Comparison of ENCODE assay signal across 8 mouse cellular contexts in the genomic region with DNA sequence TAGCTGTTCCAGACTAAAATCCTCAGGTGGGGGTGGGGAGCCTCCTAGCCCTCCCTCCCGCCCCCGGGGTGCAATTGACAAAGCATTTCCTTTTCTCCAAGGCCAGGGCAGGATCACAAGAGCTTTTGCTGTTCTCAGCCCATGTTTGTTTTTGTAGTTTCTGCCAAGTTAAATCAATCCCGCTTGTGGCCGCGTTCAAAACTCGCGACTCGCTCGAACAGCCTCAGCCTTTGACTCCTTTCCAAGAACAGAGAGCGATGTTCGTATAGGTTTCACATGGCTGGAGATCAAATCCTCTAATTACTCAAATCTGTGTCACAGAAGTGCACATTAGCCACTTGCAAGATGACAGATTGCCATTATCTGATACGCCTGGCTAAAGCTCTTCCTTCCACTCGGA.
DNase-seq lines count a peak whose midpoint lies in the region; ATAC-seq lines count a peak whose summit lies in the region.

No protein-coding gene starts in this region.

- peak overlapping the region; percentile 53 for H3K4me2 ChIP-seq in heart, embryonic 12.5 days
- H3K4me2 ChIP-seq in intestine, embryonic 15.5 days (replicated peaks): peak overlapping the region; percentile 36; the same call in 1 of the 2 replicates

- intact Hi-C loops in left cerebral cortex, postnatal 36 days (cut with DNase I): no loop called here

- 0 out of 2 replicates have a peak overlapping the region, but pooled peaks have one; percentile 14 for H3K9ac ChIP-seq in heart, embryonic 12.5 days
- no peak overlapping the region for H3K9ac ChIP-seq in intestine, embryonic 15.5 days

- ATAC-seq in heart, embryonic 12.5 days (ENCODE audit: insufficient number of reproducible peaks, low FRiP score): no peak
- ATAC-seq in intestine, embryonic 15.5 days: peak; percentile 23; the same call in 1 of the 2 replicates
- no peak for ATAC-seq in CD4-positive, CD25-positive, alpha-beta regulatory T cell, adult 4 months

- peak overlapping the region; percentile 28; the same call in 1 of the 2 replicates for H3K27ac ChIP-seq in heart, embryonic 12.5 days (ENCODE audit: poor library complexity, severe bottlenecking)
- peak overlapping the region; percentile 78 for H3K27ac ChIP-seq in embryonic facial prominence, embryonic 10.5 days (replicated peaks)
- peak overlapping the region; percentile 51; the same call in 1 of the 2 replicates for H3K27ac ChIP-seq in intestine, embryonic 15.5 days

- H3K4me3 ChIP-seq in heart, embryonic 12.5 days: no peak overlapping the region
- H3K4me3 ChIP-seq in embryonic facial prominence, embryonic 10.5 days: peak overlapping the region; percentile 37
- no peak overlapping the region for H3K4me3 ChIP-seq in intestine, embryonic 15.5 days (replicated peaks)

- peaks cover 74% of the 10 kb centered on the region for H3K4me1 ChIP-seq in heart, embryonic 12.5 days (replicated peaks)
- H3K4me1 ChIP-seq in embryonic facial prominence, embryonic 10.5 days: peaks cover 90% of the 10 kb centered on the region
- peaks cover 58% of the 10 kb centered on the region for H3K4me1 ChIP-seq in intestine, embryonic 15.5 days (replicated peaks)

- no peaks in the 10 kb centered on the region for H3K36me3 ChIP-seq in heart, embryonic 12.5 days
- H3K36me3 ChIP-seq in embryonic facial prominence, embryonic 10.5 days (replicated peaks): no peaks in the 10 kb centered on the region
- no peaks in the 10 kb centered on the region for H3K36me3 ChIP-seq in intestine, embryonic 15.5 days

- no peak for DNase-seq in heart, postnatal 4 days
- peak; percentile 86 for DNase-seq in embryonic facial prominence, embryonic 10.5 days (ENCODE audit: low spot score)
- DNase-seq in lung, postnatal 36 days: peak; percentile 17
- DNase-seq in urinary bladder, postnatal 4 days (ENCODE audit: low spot score in 2 of 2): no peak
- DNase-seq in left cerebral cortex, postnatal 36 days (ENCODE audit: low spot score in 2 of 2): no peak

- WGBS in heart, embryonic 12.5 days: 11% methylated on average over 13 of the region's 13 CpGs
- WGBS in embryonic facial prominence, embryonic 10.5 days: 5% methylated on average over 13 of the region's 13 CpGs
- WGBS in intestine, embryonic 15.5 days: 4% methylated on average over 13 of the region's 13 CpGs

- H3K9me3 ChIP-seq in heart, embryonic 12.5 days (replicated peaks): no peaks in the 10 kb centered on the region
- H3K9me3 ChIP-seq in embryonic facial prominence, embryonic 10.5 days: no peaks in the 10 kb centered on the region
- H3K9me3 ChIP-seq in intestine, embryonic 15.5 days: no peaks in the 10 kb centered on the region

- no peaks in the 10 kb centered on the region for H3K27me3 ChIP-seq in heart, embryonic 12.5 days (replicated peaks)
- H3K27me3 ChIP-seq in embryonic facial prominence, embryonic 10.5 days (replicated peaks; ENCODE audit: low read depth, poor library complexity, severe bottlenecking): no peaks in the 10 kb centered on the region
- H3K27me3 ChIP-seq in intestine, embryonic 15.5 days (replicated peaks): no peaks in the 10 kb centered on the region

Comparison
In these comparisons a context has a peak if more than half of its experiments do, and no peak if none do; other contexts are left out.
1. H3K27ac ChIP-seq: peak in every context shown above with its lines; median percentile 78 in embryonic facial prominence, embryonic 10.5 days; 51 in intestine, embryonic 15.5 days; 28 in heart, embryonic 12.5 days.
2. DNase-seq: peak in embryonic facial prominence, embryonic 10.5 days (single experiment) and lung, postnatal 36 days (single experiment); none in heart, postnatal 4 days (single experiment), urinary bladder, postnatal 4 days (0 of 2) and left cerebral cortex, postnatal 36 days (0 of 2).